Mouse (Mus musculus) MEL-GATA-1-ER (cell line): Measurements from ENCODE around the gene Notum.

ENCODE experiments used
- DNase-seq: peaks from one replicate; pipeline ENCODE4 v3.0.0-alpha.2; 2012; ENCODE audit warnings: low read depth; ENCODE audit errors: extremely low read depth

Gene Notum

GRCm38 (mm10) chr11:120618619-120619535 lies 42.1 kb downstream of the Notum start:
- no peak for DNase-seq

GRCm38 (mm10) chr11:120617519-120618112 lies 43.4 kb downstream of the Notum start, which contains the start of gene Pcyt2:
Gene Pcyt2 (minus strand): TSS chr11:120617936.
- DNase-seq: peak; percentile 74

GRCm38 (mm10) chr11:120616617-120617294 lies 44.2 kb downstream of the Notum start:
- DNase-seq: no peak

DNA sequence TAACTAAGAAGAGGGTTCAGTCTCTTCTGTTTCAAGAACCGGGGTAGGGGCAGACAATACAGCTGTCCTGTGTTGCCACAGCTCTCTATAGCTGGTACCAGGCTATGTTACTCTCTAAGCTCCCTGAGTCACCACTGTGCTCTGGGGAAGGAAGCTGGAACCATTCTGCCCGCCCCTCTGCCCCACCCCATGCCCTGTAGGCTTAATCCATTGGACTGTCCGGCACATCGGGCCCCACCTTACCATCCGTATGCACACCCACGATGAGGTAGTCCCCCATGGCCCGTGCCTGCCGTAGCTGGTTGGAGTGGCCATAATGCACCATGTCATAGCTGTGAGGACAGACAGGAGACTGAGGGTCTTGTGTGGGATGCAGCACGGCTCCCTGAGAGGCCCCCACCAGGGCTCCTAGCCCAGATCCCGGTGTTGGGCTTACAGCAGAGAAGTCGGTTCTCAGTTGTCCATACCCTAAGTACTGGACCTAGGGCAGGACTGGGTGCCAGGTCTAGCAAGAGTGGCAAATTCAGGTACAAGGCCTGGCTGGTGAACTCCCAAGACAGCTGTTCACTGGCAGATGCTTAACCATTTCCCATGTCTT lies 45.3 kb downstream of the Notum start:
- DNase-seq: no peak

GRCm38 (mm10) chr11:120615167-120615566 lies 45.8 kb downstream of the Notum start:
- DNase-seq: no peak

GRCm38 (mm10) chr11:120613976-120614375 lies 47.0 kb downstream of the Notum start:
- no peak for DNase-seq

DNA sequence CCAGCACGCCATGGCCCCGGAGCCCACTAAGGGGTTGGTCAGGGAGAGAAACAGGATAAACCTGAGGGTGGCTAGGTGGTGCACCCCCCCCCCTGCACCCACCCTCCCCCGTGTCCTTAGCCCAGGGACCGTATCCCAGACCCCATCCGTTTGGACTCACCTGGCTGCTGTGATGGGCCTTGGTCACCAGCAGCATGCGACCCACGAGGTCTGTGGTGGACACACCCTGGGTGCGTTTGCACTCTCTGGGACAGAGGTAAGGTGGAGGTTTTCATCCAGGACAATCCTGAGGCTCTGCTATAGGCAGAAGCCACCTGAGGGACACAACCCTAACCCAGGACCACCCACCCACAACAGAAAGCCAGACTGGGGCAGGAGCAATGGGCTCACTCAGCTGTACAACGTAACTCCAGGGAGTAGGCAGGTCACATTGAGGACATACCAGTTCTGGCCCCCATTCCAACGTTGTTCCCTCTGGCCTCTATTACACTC lies 47.4 kb downstream of the Notum start:
- no peak for DNase-seq

DNA sequence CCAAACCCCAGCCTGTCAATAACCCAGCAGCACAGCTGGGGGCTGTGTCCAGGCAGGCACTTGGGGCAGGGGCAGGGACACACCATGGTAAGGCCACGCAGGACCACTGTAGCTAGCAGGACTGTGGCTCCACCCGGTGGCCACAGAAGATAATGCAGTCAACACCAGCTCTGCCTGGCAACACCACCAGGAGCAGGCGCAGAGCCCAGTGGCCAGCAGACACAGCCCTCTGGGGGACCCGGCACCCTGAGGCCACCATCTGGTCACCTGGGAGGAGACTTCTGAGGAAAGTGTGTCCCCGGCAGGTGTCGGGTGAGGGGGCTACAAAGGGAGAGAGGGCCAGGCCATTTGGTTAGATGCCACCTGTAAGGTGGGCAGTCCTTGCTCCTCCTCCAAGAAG lies 48.2 kb downstream of the Notum start:
- DNase-seq: no peak

DNA sequence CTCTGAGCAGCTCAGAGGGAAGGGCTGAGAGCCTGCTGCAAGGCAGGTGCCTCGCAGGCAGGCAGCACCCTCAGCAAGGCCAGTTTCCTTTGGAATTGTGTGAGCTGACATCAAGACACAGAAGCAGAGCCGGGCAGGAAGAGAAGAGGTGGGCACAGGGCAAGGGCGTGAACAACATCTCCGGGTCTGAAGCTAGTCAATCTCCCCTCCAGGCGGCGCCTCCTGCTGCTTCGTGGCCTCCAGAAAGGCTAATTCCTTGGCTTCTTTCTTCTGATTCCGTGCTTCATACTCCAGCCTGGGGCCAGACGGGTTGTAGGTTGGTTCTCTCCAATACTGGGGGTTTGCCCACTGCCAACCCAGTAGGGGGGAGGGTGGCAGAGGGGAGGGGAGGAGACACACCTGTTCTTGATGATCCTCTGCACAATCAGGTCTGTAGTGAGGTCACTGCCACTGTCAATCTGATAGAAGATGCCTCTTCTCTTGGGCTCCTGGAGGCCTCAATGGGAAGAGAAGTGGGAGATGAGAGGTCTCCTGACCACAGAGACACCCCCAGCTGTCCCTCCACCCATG lies 50.4 kb downstream of the Notum start:
- no peak for DNase-seq

DNA sequence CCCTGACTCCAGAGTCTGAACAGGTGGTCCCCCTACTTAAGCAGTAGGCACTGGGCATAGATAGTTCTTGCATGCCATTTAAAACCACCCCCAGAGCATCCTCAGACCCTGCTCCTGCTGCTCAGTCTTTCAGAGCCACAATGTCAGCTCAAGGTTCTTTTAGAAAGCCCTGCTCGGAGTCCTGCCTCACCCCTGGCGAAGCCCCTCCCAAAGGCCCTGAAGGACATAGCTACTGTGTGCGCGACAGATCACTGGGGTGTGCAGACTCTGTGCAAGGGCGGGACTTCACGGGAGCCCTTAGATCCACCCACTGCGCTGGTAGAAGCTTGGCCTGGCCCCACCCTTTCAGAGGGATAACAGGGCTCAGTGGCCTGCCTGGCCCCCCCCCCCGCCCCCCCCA lies 51.7 kb downstream of the Notum start:
- no peak for DNase-seq

GRCm38 (mm10) chr11:120608241-120609034 lies 52.5 kb downstream of the Notum start, which contains the start of gene Npb:
Gene Npb (plus strand): TSS chr11:120608477.
- DNase-seq: no peak

- no peak for DNase-seq
Measured at GRCm38 (mm10) chr11:120606764-120607163, 54.2 kb downstream of the Notum start.

DNA sequence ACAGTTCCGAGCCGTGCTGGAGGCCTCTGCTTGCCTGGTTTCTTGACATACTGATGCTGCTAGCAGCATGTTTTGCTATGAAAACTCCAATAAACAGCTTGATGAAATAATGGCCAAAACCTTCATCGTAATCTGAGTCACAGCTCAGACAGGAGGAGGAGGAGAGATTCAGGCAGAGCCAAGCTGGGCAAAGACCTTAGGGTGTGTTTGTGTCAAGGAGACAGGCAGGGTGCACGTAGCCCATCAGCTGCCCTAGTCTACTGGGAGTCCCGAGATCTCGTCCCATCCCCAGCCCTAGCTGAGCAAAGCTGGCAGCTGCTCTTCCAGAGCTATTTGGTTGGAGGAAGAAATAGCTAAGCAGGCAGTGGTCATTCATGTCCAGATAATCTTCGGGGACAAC lies 55.3 kb downstream of the Notum start:
- DNase-seq: no peak
